Mouse (Mus musculus) forebrain, postnatal 0 days (tissue): ENCODE measurements around the gene Dpep1. TPM values are rescaled to one million over a fixed set of nuclear protein-coding genes. Genes with fewer than 3 reads are reported as not detected.

Experiments used
- ATAC-seq: fragments of 200-750 bp; cut with Nextera tagmentation; 2 replicates; pipeline ENCODE4 v1.8.0; 2017; ENCODE audit warnings: mild to moderate bottlenecking, moderate library complexity
- DNase-seq: peaks from one replicate; pipeline ENCODE4 v3.0.0-alpha.2; 2015
- H3K27ac ChIP-seq: fragments of 300-500 bp; sonication (generic); 2 replicates; pipeline ENCODE4 v1.5.1; 2014; ENCODE audit warnings: low read depth, mild to moderate bottlenecking, antibody characterized with exemption, low read length, moderate library complexity, mixed read lengths
- H3K27me3 ChIP-seq: fragments of 300-500 bp; sonication (generic); 2 replicates; pipeline ENCODE4 v1.6.1; 2014; ENCODE audit warnings: mild to moderate bottlenecking, low read length, mixed read lengths; ENCODE audit not compliant: insufficient read depth
- H3K36me3 ChIP-seq: fragments of 300-500 bp; sonication (generic); 2 replicates; pipeline ENCODE4 v1.6.1; 2014; ENCODE audit warnings: mild to moderate bottlenecking, moderate library complexity; ENCODE audit not compliant: insufficient read depth
- H3K4me1 ChIP-seq: fragments of 300-500 bp; sonication (generic); 2 replicates; pipeline ENCODE4 v1.6.1; 2014; ENCODE audit warnings: antibody characterized with exemption; ENCODE audit not compliant: insufficient read depth
- H3K4me2 ChIP-seq: fragments of 300-500 bp; sonication (generic); 2 replicates; pipeline ENCODE4 v1.6.1; 2014; ENCODE audit warnings: low read depth, mild to moderate bottlenecking, moderate library complexity
- H3K4me3 ChIP-seq: fragments of 300-500 bp; sonication (generic); 2 replicates; pipeline ENCODE4 v1.5.1; 2014; ENCODE audit warnings: low read depth, low read length, mixed read lengths
- H3K9ac ChIP-seq: fragments of 300-500 bp; sonication (generic); 2 replicates; pipeline ENCODE4 v1.6.1; 2014; ENCODE audit warnings: mild to moderate bottlenecking
- H3K9me3 ChIP-seq: fragments of 300-500 bp; sonication (generic); 2 replicates; pipeline ENCODE4 v1.6.1; 2016; ENCODE audit warnings: low read length
- CTCF ChIP-seq: sonication (generic); IDR thresholded peaks from 2 replicates; pipeline ENCODE4 v1.5.1; 2016; ENCODE audit warnings: antibody characterized with exemption, control low read depth, low read depth
- WGBS: fragments of 180-500 bp; shearing (Covaris S2); extraction: QIAGEN DNeasy Blood & Tissue Kit; methylation state at CpG from one replicate; pipeline ENCODE4 v1.1.7; 2014; 5-methylcytosine and 5-hydroxymethylcytosine counted together
- polyA plus RNA-seq: library from polyadenylated mRNA; unstranded; fragments of >200 nt; fragmentation: Nextera tagmentation; extraction: Ambion mirVana; gene quantifications from 2 replicates; pipeline ENCODE4 v1.2.1, GENCODE M21; 2015
- total RNA-seq: library from RNA; depleted of rRNA; stranded (reverse); fragments of >200 nt; gene quantifications from 2 replicates; pipeline ENCODE4 v1.2.3, GENCODE M21; 2014; rRNA removed

Dpep1 gene
- total and polyA plus RNA-seq, 2 experiments from 2014 or later: 0.46 to 0.57 TPM

GRCm38 (mm10) chr8:123247748-123248147 lies 61.7 kb downstream of the Dpep1 start:
- peaks cover 82% of the 10 kb centered on the region for H3K36me3 ChIP-seq
- no peak overlapping the region for H3K4me3 ChIP-seq
- DNase-seq: no peak
- no peak for ATAC-seq
- WGBS: 96% methylated on average over 6 of the region's 6 CpGs
- TF ChIP-seq CTCF: no peak
- H3K27me3 ChIP-seq: no peaks in the 10 kb centered on the region
- no peak overlapping the region for H3K9ac ChIP-seq
- H3K4me2 ChIP-seq: no peak overlapping the region
- no peak overlapping the region for H3K27ac ChIP-seq
- H3K4me1 ChIP-seq: no peaks in the 10 kb centered on the region
- no peaks in the 10 kb centered on the region for H3K9me3 ChIP-seq

GRCm38 (mm10) chr8:123248596-123248995 lies 62.6 kb downstream of the Dpep1 start:
- WGBS: 92% methylated on average over 8 of the region's 8 CpGs
- no peak overlapping the region for H3K9ac ChIP-seq
- no peak for DNase-seq
- H3K27me3 ChIP-seq: no peaks in the 10 kb centered on the region
- no peaks in the 10 kb centered on the region for H3K9me3 ChIP-seq
- no peak overlapping the region for H3K27ac ChIP-seq
- ATAC-seq: no peak
- no peak overlapping the region for H3K4me2 ChIP-seq
- peaks cover 74% of the 10 kb centered on the region for H3K36me3 ChIP-seq
- H3K4me3 ChIP-seq: no peak overlapping the region
- H3K4me1 ChIP-seq: peaks cover 4% of the 10 kb centered on the region; the same call in 1 of the 2 replicates
- TF ChIP-seq CTCF: no peak

GRCm38 (mm10) chr8:123250940-123251339 lies 64.9 kb downstream of the Dpep1 start:
- Histone ChIP-seq H3K4me1 (peaks cover 10% of the 10 kb centered on the region), H3K27ac (no peak overlapping the region), H3K36me3 (peaks cover 50% of the 10 kb centered on the region), H3K9ac (no peak overlapping the region), H3K27me3 (no peaks in the 10 kb centered on the region), H3K9me3 (no peaks in the 10 kb centered on the region), H3K4me3 (no peak overlapping the region), H3K4me2 (no peak overlapping the region)
- ATAC-seq (no peak), DNase-seq (no peak)
- TF ChIP-seq CTCF: no peak
- WGBS: 97% methylated on average over 5 of the region's 5 CpGs

Other genes starting within 250 kb of the Dpep1 start
- 88.7 and 103 TPM in 2 replicates for gene Ankrd11, start 144.0 kb upstream of the Dpep1 start, total RNA-seq
- gene Ankrd11, start 144.0 kb upstream of the Dpep1 start, polyA plus RNA-seq: 69.4 and 73.5 TPM in 2 replicates
- 56.2 and 62.8 TPM in 2 replicates for gene Spg7, start 123.3 kb upstream of the Dpep1 start, total RNA-seq
- gene Spg7, start 123.3 kb upstream of the Dpep1 start, polyA plus RNA-seq: 39.8 and 52.9 TPM in 2 replicates
- gene Rpl13, start 83.9 kb upstream of the Dpep1 start, total RNA-seq: 2,315 and 2,714 TPM in 2 replicates
- gene Rpl13, start 83.9 kb upstream of the Dpep1 start, polyA plus RNA-seq: 944 and 1,242 TPM in 2 replicates
- gene Cpne7, start 68.9 kb upstream of the Dpep1 start, total RNA-seq: 30.2 and 32.6 TPM in 2 replicates
- 13.5 and 25.0 TPM in 2 replicates for gene Cpne7, start 68.9 kb upstream of the Dpep1 start, polyA plus RNA-seq
- 0.71 and 5.0 TPM in 2 replicates for gene Sult5a1, start 27.9 kb upstream of the Dpep1 start, total RNA-seq
- 0.89 and 0.96 TPM in 2 replicates for gene Sult5a1, start 27.9 kb upstream of the Dpep1 start, polyA plus RNA-seq
- gene Chmp1a, start 26.5 kb downstream of the Dpep1 start, total RNA-seq: 207 and 211 TPM in 2 replicates
- 247 and 251 TPM in 2 replicates for gene Chmp1a, start 26.5 kb downstream of the Dpep1 start, polyA plus RNA-seq
- 6.3 and 7.8 TPM in 2 replicates for gene Spata33, start 26.6 kb downstream of the Dpep1 start, total RNA-seq
- gene Spata33, start 26.6 kb downstream of the Dpep1 start, polyA plus RNA-seq: 7.6 and 8.2 TPM in 2 replicates
- gene Cdk10, start 38.6 kb downstream of the Dpep1 start, total RNA-seq: 71.7 and 93.2 TPM in 2 replicates
- 48.7 and 54.3 TPM in 2 replicates for gene Cdk10, start 38.6 kb downstream of the Dpep1 start, polyA plus RNA-seq
- gene Spata2l, start 50.0 kb downstream of the Dpep1 start, total RNA-seq: 10.2 and 12.2 TPM in 2 replicates
- gene Spata2l, start 50.0 kb downstream of the Dpep1 start, polyA plus RNA-seq: 11.3 and 14.8 TPM in 2 replicates
- gene Zfp276, start 68.0 kb downstream of the Dpep1 start, total RNA-seq: 31.9 and 37.3 TPM in 2 replicates
- 10.1 and 14.8 TPM in 2 replicates for gene Zfp276, start 68.0 kb downstream of the Dpep1 start, polyA plus RNA-seq
- gene Vps9d1, start 68.1 kb downstream of the Dpep1 start, total RNA-seq: 54.4 and 94.6 TPM in 2 replicates
- gene Vps9d1, start 68.1 kb downstream of the Dpep1 start, polyA plus RNA-seq: 44.8 and 54.3 TPM in 2 replicates
- 5.0 and 5.6 TPM in 2 replicates for gene Fanca, start 132.3 kb downstream of the Dpep1 start, total RNA-seq
- 2.6 and 2.7 TPM in 2 replicates for gene Fanca, start 132.3 kb downstream of the Dpep1 start, polyA plus RNA-seq
- 37.0 and 37.8 TPM in 2 replicates for gene Spire2, start 146.5 kb downstream of the Dpep1 start, total RNA-seq
- 21.3 and 24.2 TPM in 2 replicates for gene Spire2, start 146.5 kb downstream of the Dpep1 start, polyA plus RNA-seq
- 434 and 487 TPM in 2 replicates for gene Tcf25, start 187.5 kb downstream of the Dpep1 start, total RNA-seq
- gene Tcf25, start 187.5 kb downstream of the Dpep1 start, polyA plus RNA-seq: 275 and 296 TPM in 2 replicates
- gene Mc1r, start 220.9 kb downstream of the Dpep1 start, total RNA-seq: 0.10 TPM in 1 of 2 replicates, not detected in the other
- gene Mc1r, start 220.9 kb downstream of the Dpep1 start, polyA plus RNA-seq: 0.07 and 0.08 TPM in 2 replicates
- gene Tubb3, start 225.2 kb downstream of the Dpep1 start, total RNA-seq: 3,807 and 3,931 TPM in 2 replicates
- gene Tubb3, start 225.2 kb downstream of the Dpep1 start, polyA plus RNA-seq: 2,045 and 2,116 TPM in 2 replicates
- gene Def8, start 237.3 kb downstream of the Dpep1 start, total RNA-seq: 35.8 and 41.4 TPM in 2 replicates
- 35.0 and 36.4 TPM in 2 replicates for gene Def8, start 237.3 kb downstream of the Dpep1 start, polyA plus RNA-seq